Mouse (Mus musculus): ENCODE results near the gene Olfml1.

Gene Olfml1

DNA sequence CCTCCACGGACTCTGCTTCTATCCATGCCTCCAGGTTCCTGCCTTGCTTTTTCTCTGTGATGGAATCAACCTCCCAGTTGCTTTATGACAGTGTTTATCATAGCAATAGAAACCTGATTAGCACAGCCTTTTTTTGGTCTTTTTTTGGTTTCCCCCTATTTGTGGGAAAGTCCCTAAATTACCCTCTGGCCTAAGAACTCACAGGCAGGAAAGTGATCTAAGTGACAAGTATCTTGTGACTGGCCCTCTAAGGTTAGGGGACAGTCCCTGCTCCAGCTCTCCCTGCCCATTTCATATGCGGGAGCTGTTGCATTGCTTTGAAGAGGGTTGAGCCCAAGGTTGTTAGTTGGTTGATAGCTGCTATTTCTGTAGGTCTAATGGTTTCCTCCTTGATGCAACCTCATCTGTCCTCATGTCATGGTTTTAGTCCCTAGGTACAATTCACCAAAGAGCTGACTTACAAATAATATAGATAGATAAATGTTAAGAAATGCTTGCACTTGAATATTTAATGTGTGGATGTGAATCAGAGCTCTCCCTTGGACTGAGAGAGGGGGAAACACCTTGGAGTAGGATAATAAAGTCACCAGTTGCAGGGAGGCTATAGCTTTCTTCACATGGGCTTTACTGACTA, 42.5 kb downstream of the Olfml1 start:
- DNase-seq (ENCODE audit: low read depth, low spot score): peak; percentile 84
- Histone ChIP-seq H3K36me3 (ENCODE audit: control insufficient read depth, insufficient read depth, low read length, poor library complexity, severe bottlenecking) (no peaks in the 10 kb centered on the region), H3K27me3 (ENCODE audit: control insufficient read depth, insufficient read depth, low read length, poor library complexity, severe bottlenecking) (no peaks in the 10 kb centered on the region)

DNA sequence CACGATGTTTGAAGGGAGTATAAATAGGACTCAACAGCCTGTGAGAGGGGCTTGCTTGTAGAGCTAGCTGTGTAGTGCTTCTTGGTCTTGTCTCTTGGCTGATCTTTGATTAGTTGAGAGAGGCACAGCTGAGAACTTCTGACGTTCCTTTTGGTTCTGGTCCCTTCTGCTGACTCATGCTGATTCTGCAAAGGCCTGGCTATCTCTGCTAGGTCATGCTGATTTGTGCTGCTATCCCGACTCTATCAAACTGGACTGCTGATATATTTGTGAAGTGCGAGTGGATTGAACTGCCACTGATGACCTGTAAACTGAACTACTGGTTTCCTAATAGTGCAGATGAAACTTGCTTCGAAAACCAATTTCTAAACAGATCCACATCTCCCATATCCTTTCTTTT, 43.6 kb downstream of the Olfml1 start:
- no peak for DNase-seq (ENCODE audit: low read depth, low spot score)
- Histone ChIP-seq H3K27me3 (ENCODE audit: control insufficient read depth, insufficient read depth, low read length, poor library complexity, severe bottlenecking) (no peaks in the 10 kb centered on the region), H3K36me3 (ENCODE audit: control insufficient read depth, insufficient read depth, low read length, poor library complexity, severe bottlenecking) (no peaks in the 10 kb centered on the region)

DNA sequence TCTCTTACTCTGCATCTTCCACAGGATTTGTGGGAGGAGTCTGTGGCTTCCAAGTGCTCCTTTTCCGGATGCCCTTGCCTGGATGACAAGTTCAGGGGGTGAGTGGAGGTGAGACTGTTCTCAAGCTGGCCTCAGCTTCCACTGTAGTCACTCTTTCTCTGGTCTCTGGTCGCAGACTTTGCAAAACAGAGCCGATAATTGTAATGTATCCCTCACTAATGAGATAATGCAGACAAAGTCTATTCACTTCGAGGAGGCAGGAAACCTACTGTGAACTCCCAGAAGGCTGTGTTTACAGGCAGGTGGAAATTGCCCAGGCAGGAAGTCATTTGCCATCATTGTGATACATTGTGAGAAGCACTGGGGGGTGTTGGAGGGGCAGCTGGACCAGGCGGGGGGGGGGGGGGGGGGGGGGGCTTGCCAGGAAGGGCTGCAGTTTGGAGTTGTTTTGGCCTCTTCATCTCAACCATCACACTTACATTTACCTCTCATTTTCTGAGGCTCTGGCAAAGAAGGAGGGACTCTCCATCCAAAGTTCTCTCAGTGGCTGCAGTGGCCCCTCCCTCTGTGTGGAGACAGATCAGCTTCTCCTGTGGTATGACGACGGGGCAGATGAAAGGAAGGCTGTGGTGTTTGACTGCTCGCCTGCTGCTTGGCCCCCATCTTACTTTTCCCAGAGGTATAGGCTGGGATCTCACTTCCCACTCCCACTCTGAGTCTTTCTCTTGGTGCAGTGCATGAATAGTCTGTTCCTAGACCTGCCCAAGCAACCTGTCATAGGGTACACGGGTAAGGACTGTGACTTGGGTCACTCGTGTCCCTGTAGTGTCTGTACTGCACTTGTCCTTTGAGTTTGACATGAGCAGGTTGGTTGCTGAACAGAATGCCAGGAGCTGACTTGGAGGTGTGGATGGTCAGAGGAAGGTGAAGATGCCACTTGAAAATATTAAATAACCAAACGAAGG, 51.1 kb downstream of the Olfml1 start:
- Histone ChIP-seq H3K36me3 (ENCODE audit: control insufficient read depth, insufficient read depth, low read length, poor library complexity, severe bottlenecking) (no peaks in the 10 kb centered on the region; the same call in 1 of the 2 replicates), H3K27me3 (ENCODE audit: control insufficient read depth, insufficient read depth, low read length, poor library complexity, severe bottlenecking) (no peaks in the 10 kb centered on the region)
- no peak for DNase-seq (ENCODE audit: low read depth, low spot score)

DNA sequence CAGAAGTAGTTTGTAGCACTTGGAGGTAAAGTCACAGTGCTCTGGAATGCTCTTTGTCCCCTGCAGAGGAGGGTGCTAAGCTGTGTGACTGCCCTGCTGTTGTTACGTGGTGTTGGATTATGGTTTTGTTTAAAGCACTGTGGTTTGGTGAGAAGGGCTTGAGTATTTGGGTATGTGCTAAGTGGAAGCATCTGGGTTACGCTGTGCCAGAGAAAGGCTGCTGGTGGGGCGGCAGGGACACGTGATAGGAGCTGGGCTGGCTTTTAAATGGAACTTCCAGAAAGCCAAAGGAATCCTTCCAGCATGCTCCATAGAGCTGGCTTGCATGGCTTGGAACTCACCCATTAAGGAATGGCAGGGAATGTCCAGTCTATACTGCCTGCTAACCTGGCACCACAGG, 52.0 kb downstream of the Olfml1 start:
- Histone ChIP-seq H3K27me3 (ENCODE audit: control insufficient read depth, insufficient read depth, low read length, poor library complexity, severe bottlenecking) (no peaks in the 10 kb centered on the region), H3K36me3 (ENCODE audit: control insufficient read depth, insufficient read depth, low read length, poor library complexity, severe bottlenecking) (no peaks in the 10 kb centered on the region; the same call in 1 of the 2 replicates)
- DNase-seq (ENCODE audit: low read depth, low spot score): no peak

DNA sequence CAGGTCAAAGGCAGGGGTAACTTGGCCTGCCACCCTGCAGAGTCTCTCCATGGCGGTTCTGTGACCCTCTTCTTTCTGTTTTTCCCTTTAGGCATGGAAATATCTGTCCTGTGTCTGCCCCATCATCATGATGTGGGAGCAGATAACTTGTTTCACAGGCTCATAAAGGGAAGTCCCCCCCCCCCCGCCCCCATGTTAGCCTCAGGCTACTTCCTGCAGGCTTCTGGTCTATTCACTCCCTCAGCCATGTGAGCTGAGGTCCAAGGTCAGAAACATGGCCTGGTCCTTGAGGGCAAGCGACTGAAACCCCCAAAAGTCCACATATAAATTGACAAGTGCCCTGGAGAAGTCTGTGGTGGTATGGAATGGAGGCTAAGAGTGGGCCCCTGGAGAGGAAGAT, 52.9 kb downstream of the Olfml1 start:
- DNase-seq (ENCODE audit: low read depth, low spot score): peak; percentile 18
- Histone ChIP-seq H3K36me3 (ENCODE audit: control insufficient read depth, insufficient read depth, low read length, poor library complexity, severe bottlenecking) (no peaks in the 10 kb centered on the region; the same call in 1 of the 2 replicates), H3K27me3 (ENCODE audit: control insufficient read depth, insufficient read depth, low read length, poor library complexity, severe bottlenecking) (no peaks in the 10 kb centered on the region)

DNA sequence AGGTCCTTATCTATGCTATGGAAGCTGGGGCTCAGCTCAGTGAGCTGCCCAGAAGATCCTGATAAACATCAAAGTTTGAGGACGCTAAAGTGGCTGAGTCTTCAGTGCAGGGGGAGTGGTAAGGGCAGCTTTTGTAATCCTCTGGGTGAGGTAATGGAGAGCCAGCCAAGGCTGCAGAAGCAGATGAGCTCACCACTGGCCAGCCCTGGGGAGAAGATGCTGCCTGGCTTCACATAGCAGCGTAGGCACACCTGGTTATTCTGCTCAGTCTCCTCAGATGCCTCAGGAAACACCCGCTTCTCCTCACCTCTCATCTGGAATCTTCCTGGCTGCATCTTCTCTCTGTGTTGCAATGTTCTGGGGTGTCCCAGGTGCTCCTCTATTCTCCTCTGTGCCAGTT, 57.2 kb downstream of the Olfml1 start:
- Histone ChIP-seq H3K36me3 (ENCODE audit: control insufficient read depth, insufficient read depth, low read length, poor library complexity, severe bottlenecking) (no peaks in the 10 kb centered on the region), H3K27me3 (ENCODE audit: control insufficient read depth, insufficient read depth, low read length, poor library complexity, severe bottlenecking) (no peaks in the 10 kb centered on the region)
- DNase-seq (ENCODE audit: low read depth, low spot score): no peak

DNA sequence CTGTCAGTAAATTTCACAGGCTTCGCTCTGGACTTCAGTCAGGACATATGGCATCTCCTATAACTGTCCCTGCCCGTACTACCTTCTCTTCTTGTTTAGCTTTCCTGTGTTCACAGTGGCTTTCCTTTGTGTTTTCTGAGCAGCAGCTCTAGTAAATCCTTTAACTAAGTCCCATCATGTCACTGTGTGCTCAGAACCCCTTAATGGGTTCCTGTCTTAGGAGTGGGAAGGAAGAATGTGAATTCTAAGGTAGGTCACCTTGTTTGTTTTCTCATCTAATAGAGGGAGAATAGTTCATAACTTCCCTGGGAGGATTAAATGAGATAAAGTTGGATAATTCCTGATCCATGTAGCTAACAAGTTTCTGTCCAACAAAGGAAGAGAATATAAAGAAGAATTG, 57.8 kb downstream of the Olfml1 start, which contains the start of gene 5330417H12Rik:
Gene 5330417H12Rik, minus strand, starts transcription at position 101 of the 400 bp plus-strand sequence.
- Histone ChIP-seq H3K27me3 (ENCODE audit: control insufficient read depth, insufficient read depth, low read length, poor library complexity, severe bottlenecking) (no peaks in the 10 kb centered on the region), H3K36me3 (ENCODE audit: control insufficient read depth, insufficient read depth, low read length, poor library complexity, severe bottlenecking) (no peaks in the 10 kb centered on the region)

DNA sequence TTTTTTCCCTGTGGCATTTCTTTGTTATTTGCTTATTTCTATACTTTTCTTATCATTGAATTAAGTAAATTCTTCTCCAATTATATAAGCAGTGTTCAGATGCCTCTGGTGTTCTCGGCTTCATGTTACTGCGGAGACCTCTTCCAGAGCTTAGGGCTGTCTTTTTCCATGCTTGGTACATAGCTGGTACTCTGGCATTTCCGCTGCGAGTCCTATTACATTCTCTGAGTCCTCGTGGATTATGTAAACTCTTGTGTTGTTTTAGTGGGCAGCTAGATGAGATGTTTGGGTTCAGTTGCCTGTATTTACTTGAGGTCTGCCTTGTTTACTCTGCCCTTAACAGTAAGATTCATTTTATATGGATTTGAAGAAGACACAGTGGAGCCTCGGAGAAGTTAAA, 58.5 kb downstream of the Olfml1 start:
- no peak for DNase-seq (ENCODE audit: low read depth, low spot score)
- Histone ChIP-seq H3K27me3 (ENCODE audit: control insufficient read depth, insufficient read depth, low read length, poor library complexity, severe bottlenecking) (no peaks in the 10 kb centered on the region), H3K36me3 (ENCODE audit: control insufficient read depth, insufficient read depth, low read length, poor library complexity, severe bottlenecking) (no peaks in the 10 kb centered on the region)

More for the DNA sequence above, 57.8 kb downstream of the Olfml1 start, which contains the start of gene 5330417H12Rik:
- DNase-seq (ENCODE audit: low read depth, low spot score): no peak

DNA sequence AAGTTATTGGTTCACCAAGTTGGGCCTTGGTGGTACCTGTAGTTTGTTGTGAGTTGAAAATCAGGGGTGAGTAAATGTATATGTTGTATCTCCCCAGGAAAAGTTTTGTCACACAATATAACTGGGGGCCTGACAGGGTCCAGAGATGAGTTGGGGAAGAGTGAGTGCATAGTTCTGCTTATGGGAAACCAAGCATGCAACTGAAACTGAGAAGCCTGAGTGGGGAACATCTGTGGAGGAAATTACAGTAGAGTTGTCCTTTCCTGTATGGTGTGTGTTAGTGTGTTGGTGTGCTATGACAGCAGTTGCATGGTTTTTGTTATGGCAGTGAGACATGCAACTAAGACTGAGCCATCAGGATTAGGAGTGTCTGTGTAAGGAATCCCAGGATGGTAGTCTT, 61.1 kb downstream of the Olfml1 start:
- peak; percentile 61 for DNase-seq (ENCODE audit: low read depth, low spot score)
- no peaks in the 10 kb centered on the region for H3K36me3 ChIP-seq (ENCODE audit: control insufficient read depth, insufficient read depth, low read length, poor library complexity, severe bottlenecking)
- no peaks in the 10 kb centered on the region for H3K27me3 ChIP-seq (ENCODE audit: control insufficient read depth, insufficient read depth, low read length, poor library complexity, severe bottlenecking)

DNA sequence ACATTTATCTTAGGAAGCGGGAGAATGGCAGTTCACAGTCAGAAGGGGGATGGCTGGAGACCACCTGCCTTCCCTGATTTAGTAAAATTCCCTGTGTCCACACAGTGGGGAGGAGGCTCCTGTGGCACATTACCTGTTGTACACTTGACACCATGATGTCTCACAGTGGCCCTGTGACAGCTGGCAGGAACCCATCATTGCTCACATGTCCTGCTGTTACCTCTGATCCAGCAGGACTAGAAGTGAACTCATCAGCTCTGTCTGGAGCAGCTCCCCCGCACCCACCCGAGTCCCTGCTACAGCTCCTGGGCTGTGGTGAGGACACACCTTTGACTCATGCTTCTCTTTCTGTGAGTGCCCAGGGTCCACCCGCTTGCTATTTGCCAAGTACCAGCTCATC, 66.0 kb downstream of the Olfml1 start:
- no peak for DNase-seq (ENCODE audit: low read depth, low spot score)
- H3K27me3 ChIP-seq (ENCODE audit: control insufficient read depth, insufficient read depth, low read length, poor library complexity, severe bottlenecking): no peaks in the 10 kb centered on the region
- H3K36me3 ChIP-seq (ENCODE audit: control insufficient read depth, insufficient read depth, low read length, poor library complexity, severe bottlenecking): no peaks in the 10 kb centered on the region

DNA sequence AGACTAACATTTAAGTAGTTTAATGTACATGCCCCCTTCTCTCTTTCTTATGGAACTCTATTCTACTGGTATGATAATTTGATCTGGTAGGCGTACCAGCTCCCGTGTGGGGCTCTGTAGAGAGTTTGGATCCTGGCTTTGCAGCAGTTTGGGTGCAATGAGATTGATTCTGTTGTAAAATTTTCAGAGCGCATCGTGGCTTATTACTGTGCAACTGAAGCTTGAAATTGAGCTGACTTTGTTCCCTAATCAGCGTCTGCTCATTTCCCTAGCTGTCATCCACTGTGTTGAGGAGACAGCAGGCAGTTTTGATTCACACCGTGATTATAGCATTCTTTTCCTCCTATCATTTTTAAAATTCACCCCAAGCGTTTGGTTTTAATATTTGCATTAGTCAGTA, 70.2 kb downstream of the Olfml1 start:
- no peaks in the 10 kb centered on the region for H3K27me3 ChIP-seq (ENCODE audit: control insufficient read depth, insufficient read depth, low read length, poor library complexity, severe bottlenecking)
- no peak for DNase-seq (ENCODE audit: low read depth, low spot score)
- H3K36me3 ChIP-seq (ENCODE audit: control insufficient read depth, insufficient read depth, low read length, poor library complexity, severe bottlenecking): no peaks in the 10 kb centered on the region

DNA sequence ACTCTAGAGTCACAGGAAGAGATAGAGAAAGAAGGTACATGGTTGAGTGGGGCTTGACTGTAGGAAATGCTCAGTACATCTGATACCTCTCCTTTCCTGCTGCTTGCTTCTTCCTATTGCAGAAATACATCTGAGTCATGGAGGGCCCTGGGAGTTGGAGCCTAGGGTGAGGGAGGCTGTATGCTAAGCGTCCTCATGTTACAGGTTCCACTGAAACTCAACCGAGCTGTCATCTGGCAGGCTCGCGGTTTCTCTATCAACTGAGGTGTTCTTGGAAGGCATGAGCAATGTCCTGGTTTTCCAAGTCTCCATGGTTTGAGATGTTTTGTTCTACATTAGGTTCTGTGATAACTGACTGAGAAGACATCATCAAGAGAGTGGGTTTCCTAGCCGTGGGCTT, 70.8 kb downstream of the Olfml1 start:
- DNase-seq (ENCODE audit: low read depth, low spot score): no peak
- no peaks in the 10 kb centered on the region for H3K36me3 ChIP-seq (ENCODE audit: control insufficient read depth, insufficient read depth, low read length, poor library complexity, severe bottlenecking)
- no peaks in the 10 kb centered on the region for H3K27me3 ChIP-seq (ENCODE audit: control insufficient read depth, insufficient read depth, low read length, poor library complexity, severe bottlenecking)
